Mouse (Mus musculus): ENCODE measurements around the gene Ephb2. TPM values are rescaled to one million over a fixed set of nuclear protein-coding genes. Genes with fewer than 3 reads are reported as not detected.
A peak's percentile ranks its signal among the peaks of the same experiment; 100 is the strongest.

The Ephb2 gene
- total RNA-seq, 4 experiments from 2014 or later, result 20.6 to 36.8 (median 29.4) TPM

DNA sequence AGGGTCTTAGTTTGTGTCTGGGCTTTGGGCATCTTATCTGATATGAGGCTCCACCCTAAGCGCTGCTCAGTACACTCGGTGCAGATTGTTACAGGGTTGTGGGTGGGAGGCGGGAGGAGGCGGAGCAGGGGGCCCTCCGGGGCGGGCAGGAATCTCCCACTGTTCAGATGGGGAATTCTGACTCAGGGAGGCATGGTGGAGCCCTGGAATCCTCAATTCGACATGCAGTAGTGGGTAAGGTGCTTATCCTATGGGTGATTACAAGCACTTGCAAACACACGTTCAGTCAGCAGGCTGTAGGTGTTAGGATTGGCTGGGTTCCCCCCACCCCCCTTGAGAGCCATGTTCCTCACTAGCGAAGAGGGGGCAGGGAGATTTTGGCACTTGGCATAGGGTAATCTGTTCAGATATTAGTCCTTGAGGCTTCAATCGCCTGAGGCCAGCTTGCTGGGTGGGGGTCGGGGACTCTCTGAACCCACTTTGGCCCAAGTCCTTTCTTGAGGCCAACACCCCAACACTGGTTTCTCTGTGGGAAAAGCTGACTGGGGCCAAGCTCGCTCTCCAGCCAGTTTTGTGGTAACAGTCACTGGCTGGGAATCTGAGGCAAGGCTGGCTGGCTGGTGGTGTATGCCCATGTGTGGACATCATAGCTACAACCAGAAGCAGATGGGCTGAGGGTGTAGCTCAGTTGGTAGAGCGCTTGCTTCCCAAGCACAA is 186.2 kb downstream of the Ephb2 start:
- DNase-seq, result no peak

GRCm38 (mm10) chr4:136648922-136649479 is 186.8 kb downstream of the Ephb2 start:
- DNase-seq, result peak; percentile 46

- no peak for DNase-seq
These were observed 196.9 kb downstream of the Ephb2 start for GRCm38 (mm10) chr4:136638890-136639289.

GRCm38 (mm10) chr4:136638230-136638750 is 197.5 kb downstream of the Ephb2 start:
- DNase-seq, result no peak

DNA sequence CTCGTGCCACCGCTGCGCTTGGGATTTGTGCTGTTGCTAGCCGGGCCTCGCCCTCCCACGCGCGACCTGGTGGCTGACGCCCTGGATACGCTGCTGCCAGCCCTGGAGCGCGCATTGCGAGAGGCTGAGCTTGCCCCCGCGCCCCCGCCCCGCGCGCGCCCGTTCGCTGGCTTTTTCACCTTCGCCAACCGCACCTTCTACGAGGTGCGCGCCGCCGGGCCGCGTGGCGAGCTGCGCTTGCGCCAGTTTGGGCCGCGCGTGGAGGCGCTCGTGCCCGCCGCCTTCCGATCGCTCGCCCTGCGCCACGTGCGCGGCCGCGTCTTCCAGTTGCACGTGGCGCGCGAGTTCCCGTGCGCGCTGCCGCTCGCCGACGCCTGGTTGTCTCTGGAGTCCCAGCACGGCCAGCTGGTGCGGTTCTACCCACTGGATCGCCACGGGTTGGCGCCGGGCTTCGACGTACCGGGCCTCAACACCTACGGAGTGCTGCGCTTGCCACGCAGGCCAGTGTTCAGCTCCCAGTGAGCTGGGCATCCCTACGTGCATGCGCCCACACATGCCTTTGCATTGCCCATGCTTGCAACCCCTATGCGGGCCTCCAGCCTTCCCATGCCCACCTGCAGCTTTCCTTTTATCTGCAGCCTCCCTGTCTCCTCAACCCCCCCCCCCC is 198.1 kb downstream of the Ephb2 start:
- DNase-seq, result no peak

DNA sequence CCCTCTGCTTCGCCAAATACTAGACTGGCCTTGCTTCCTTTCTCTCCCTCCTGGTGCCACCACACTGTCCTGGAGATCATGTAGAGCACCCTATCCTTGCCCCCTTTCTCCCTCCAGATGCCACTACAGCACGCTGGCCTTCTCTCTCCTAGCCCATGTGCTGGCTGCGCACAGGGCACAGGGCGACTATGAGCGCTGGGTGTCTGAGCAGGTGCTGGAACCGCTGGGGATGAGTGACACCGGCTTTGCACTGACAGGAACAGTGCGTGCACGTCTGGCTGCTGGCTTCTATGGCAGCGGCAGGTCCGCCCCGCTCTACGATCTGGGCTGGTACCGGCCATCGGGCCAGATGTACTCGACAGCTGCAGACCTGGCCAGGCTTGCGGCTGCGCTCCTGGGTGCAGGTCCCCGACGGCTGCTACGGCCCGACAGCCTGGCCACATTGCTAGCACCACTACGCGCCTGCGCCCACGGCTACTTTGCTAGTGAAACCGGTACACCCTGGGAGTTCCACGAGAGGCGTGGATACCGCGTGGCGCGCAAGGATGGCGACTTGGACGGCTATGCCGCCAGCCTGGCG is 198.7 kb downstream of the Ephb2 start:
- no peak for DNase-seq

- no peak for DNase-seq
These were observed 199.3 kb downstream of the Ephb2 start for GRCm38 (mm10) chr4:136636511-136636910.

DNA sequence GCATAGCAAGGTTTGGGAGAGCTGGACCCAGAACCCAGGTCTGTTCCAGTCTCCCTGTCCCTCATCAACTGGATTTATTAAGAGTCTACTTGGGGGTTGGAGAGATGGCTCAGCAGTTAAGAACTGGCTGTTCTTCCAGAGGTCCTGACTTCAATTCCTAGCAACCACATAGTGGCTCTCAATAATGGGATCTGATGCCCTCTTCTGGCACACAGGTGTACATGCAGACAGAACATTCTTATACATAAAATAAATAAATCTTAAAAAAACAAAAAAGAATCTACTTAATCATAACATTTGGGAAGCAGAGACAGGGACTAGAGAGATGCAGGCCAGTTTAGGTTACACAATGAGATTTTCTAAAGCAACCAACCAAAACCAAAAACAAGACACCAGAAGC is 199.8 kb downstream of the Ephb2 start:
- DNase-seq, result no peak

DNA sequence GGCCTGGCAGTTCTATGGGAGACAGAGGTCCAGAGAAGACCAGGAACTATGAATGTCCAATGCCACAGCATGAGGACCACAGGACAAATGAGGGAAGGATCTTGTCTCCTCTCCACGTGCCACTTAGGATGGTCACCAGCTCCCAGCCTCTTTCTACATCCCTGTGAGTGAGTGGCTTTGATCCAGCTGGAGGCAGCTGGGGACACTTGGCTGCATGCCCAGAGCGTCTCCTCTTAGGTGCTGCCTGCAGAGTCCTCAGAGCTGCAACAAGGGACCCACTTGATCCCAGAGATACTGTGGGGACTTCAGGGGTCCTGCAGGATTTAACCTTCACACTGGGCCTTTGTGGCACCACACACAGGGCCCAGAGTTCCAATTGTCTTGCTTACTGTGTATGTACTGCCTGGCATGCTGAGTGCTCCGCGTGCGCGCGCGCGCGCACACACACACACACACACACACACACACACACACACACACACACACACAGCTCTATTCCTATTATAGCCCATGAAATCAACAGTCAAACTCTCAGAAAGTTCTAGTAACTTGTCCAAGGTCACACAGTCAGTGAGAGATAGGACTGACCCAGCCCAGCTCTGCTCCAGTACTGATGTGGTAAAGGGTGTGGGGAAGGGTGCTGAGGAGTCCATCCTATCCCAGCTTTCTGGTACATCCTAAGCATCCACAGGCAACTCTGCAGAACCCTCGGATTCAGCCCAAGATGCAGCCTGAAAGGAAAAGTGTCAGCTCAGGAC is 204.4 kb downstream of the Ephb2 start:
- peak; percentile 58 for DNase-seq

DNA sequence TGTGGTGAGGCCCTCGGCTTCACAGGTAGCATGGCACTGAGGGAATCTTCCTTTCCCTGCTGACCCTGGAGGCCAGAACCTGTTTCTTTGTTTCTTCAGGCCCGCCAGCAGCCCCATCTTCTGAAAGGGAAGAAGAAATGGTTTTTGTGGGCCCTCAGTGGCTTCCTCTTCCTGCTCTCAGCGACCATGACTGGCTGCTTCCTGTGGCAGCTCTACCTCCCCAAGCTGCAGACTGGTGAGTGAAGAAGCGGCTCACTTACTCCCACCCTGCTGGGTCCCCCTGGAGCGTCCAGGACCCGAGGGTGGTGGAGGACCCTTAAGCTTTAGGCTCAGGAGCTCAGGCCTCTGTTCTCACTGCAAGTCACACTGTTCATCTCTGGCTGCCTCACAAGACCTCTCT is 209.2 kb downstream of the Ephb2 start:
- no peak for DNase-seq

DNA sequence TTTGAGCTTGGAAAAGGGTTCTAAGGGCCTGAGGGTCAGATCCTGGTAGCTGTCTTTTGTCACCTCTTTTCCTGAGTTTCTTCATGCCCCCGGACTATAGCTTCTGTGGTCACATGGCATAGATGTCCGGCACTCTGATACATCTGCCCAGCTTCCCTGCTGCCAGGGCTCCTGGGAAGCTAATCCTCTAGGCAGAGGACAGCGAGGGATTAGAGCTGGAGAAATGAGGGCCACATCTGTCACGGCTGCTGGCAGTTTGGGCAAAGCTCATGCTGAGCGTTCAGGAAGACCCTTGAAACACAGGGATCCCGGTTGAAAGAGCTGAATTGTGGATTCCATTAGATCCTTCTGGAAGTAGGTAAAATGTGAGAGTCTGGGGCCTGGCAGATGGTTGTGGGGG is 213.4 kb downstream of the Ephb2 start, which contains the start of gene Lactbl1:
Lactbl1 (plus strand) TSS at position 234 of the 400 bp plus-strand sequence.
- no peak for DNase-seq

GRCm38 (mm10) chr4:136621956-136622355 is 213.8 kb downstream of the Ephb2 start:
- DNase-seq, result no peak

- DNase-seq, result no peak
These were observed 214.5 kb downstream of the Ephb2 start for GRCm38 (mm10) chr4:136621336-136621735.

DNA sequence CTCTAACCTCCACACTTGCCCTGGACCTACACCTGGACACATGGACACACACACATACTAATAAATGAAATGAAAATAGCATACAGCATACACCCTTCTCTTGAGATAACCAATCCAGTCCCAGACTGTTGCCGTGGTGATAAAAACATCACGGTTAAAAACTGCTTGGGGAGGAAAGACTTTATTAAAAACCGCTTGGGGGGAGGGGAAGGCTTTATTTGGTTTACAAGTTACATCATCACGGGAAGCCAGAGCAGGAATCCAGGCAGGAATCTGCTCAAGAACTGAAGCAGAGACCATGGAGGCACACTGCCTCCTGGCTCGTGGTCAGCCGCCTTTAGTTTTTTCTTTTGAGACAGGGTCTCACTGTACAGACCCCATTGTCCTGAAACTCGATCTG is 222.1 kb downstream of the Ephb2 start:
- DNase-seq, result no peak

DNA sequence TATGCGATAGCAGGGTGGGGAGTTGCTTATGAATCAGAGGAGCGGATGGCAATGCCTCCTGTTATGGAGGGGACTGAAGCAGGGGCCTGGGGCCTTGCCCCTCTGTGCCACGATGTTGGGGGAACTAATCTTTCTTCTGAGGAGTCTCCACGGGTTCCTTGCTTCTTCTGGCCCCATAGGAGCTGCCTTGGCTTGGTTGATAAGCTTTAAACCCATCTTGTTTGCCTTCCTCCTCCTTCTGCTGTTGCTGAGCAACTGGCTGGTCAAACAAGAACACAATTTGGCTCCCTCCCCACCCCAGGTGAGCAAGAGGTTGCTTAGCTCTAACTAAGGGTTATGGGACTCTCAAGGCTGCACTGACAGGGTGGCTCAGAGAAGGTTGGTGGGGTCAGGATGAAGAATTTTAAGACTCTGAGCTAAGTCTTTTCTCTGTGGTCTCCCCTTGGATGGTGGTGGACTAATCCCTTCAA is 225.4 kb downstream of the Ephb2 start, which contains the start of gene Tex46:
Tex46 (plus strand) TSS at position 51 of the 470 bp plus-strand sequence.
- DNase-seq, result no peak

- no peak for DNase-seq
These were observed 229.9 kb downstream of the Ephb2 start for GRCm38 (mm10) chr4:136605756-136606485.

GRCm38 (mm10) chr4:136602568-136602967 is 233.2 kb downstream of the Ephb2 start, which contains the start of gene Kdm1a:
Gene Kdm1a, minus strand, starts transcription at chr4:136602723.
- peak; percentile 90 for DNase-seq

GRCm38 (mm10) chr4:136602018-136602554 is 233.7 kb downstream of the Ephb2 start:
- peak; percentile 26 for DNase-seq

DNA sequence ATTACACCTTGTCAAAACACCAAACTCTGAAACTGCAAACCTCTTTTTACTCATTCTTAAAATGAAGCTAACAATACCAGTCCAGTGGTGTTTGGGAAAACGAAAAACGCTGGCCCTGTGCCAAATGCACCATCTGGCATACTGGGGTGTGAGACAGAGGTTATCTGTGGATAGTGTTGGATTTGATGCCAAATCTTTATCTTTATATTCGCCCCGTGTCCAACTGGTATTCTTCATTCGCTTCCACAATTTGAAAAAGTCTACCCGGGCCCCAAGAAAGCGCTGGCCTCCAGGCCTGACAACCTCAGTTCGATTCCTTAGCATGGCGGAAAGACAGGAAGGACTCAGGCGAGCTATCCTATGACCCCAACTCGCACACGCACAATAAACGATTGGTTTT is 234.3 kb downstream of the Ephb2 start:
- peak; percentile 32 for DNase-seq

DNA sequence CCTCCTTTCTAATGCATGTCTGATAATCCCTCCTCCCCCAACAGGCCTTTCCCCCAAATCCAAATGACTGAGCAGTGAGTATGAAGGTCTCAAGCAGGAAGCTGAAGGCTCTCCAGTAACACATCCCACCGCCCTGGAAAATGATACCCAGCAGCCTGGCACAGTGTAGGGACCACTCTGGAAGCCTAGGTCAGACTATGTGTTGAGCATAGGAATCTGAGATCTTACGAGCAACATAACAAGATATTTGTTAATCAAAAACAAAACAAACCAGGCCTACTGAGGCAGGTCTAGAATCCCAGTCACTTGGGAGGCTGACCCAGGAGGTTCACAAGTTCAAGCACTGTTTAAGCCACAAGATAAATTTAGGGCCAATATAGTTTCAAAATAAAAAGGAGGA is 235.3 kb downstream of the Ephb2 start:
- no peak for DNase-seq

DNA sequence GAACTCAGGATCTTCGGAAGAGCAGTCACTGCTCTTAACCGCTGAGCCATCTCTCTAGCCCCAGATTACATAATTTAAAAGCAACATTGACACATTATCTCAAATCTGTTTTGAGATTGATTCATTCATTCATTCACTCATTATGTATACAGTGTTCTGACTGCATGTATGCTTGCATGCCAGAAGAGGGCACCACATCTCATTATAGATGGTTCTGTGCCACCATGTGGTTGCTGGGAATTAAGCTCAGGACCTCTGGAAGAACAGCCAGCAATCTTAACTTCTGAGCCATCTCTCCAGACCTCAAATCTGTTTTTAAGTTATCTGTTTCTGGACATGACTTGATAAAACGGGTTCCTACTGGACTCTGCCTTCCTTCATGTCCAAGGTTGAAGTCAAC is 235.9 kb downstream of the Ephb2 start:
- DNase-seq, result no peak

All from adrenal gland, adult 8-10 months (tissue).